Mouse (Mus musculus) spleen, postnatal 4 days (tissue): Measurements from ENCODE around the gene Bicc1.

Source experiments
- DNase-seq, 2 experiments: peaks; one replicate each; pipeline ENCODE4 v3.0.0; 2022; ENCODE audit warnings: low spot score in 2 of 2

Bicc1 gene

GRCm38 (mm10) chr10:70876522-70876921 lies 283.0 kb downstream of the Bicc1 start:
- no peak for DNase-seq

- no peak for DNase-seq
Measured at GRCm38 (mm10) chr10:70876119-70876518, 283.4 kb downstream of the Bicc1 start.

- DNase-seq = no peak
Measured at GRCm38 (mm10) chr10:70874994-70875538, 284.4 kb downstream of the Bicc1 start.
